Mouse (Mus musculus) CD8-positive naive resting alpha-beta T cell, adult 2 months (primary cell): ENCODE data around the gene Smpdl3b.

Experiments used
- DNase-seq, 2 experiments: peaks; one replicate each; pipeline ENCODE4 v3.0.0; 2022; ENCODE audit warnings: low read depth in 2 of 2, low spot score in 2 of 2

Smpdl3b gene

DNA sequence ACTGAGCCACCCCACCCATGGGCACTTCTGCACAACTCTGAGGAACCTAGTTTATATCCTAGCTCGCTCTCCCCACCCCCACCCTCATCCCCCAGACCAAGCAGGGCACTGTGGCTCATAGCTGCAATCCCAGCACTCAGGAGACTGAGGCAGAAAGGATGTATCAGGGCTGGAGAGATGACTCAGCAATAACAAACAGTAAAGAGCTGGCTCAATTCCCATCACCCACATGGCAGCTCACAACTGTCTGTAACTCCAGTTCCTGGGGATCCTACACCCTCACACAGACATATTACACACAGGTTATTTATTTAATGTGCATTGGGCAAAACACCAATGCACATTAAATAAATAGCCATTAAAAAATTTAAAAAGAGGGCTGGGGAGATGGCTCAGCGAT lies 21.7 kb downstream of the Smpdl3b start:
- DNase-seq, result no peak

DNA sequence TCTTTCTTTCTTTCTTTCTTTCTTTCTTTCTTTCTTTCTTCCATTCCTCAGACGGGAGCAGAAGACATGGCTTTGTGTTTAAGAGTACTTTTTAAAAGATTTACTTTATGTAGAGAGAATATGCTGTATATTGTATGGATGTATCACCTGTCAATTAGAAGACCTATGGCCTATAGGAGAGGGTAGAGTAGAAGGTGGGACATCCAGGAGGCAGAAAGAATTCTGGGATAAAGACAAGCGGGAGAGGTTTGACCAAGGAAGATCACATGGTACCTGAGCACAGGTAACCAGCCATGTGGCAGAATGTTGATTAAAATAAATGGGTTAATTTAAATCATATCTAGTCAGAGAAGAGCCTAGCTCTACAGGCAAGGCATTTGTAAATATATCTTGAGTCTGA lies 22.3 kb downstream of the Smpdl3b start:
- no peak for DNase-seq

DNA sequence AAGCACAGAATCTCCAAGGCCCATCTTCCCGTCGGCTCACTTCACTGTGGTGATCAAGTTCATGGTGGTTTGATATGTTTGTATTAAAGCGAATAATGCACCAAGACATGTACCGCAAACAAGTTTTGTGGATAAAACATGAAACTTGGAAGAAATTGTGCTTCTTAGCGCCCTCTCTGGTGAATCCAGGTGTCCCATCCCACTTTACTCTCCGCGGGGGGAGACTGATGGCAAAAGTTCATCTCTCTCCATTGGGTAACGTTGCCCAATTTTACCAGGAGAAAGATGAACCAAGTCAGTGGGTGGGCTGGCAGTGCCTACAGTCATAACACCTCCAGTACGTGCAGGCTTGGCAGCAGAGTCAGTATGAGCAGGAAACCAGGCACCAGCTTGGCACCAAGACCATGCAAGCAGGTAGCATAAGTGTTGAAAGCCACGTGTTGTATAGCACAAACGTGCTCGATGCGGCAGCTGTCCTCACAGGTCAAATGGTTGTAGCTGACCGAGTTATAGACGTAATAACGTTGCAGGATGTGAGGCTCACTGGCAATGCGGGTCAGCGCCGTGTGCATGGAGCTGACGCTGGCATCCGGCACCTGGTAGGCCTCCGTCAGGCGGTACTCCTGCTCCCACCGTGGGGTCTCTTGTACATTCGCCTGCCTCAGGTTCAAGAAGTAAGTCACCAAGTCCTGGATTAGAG lies 23.8 kb downstream of the Smpdl3b start:
- no peak for DNase-seq

DNA sequence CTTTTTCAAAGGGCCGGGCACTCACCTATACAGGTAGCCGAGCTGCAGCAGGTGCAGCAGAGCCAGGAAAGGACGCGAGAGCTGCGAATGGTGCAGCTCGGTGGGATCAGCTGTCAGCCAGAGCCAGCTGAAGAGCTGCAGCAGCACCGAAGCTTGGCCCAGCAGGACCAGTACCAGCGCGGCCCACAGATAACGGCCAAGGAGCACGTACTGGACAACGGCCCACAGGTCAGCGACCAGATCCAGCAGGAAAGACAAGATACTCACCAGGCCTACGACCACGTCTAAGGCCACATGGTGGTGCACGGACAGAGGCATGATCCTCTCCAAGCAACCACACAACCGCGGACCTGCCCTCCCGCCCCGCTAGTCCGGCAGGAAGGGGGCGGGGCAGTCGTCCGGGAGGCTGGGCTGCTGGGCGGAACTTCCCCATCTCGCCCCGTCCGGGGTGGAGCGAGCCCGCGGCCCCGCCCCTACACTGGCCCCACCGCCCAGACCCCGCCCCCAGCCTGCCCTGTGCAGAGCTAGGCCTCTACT lies 24.8 kb downstream of the Smpdl3b start, which contains the start of gene Xkr8:
Gene Xkr8 (minus strand): TSS at position 399 of the 537 bp plus-strand sequence.
- peak; percentile 44 to 49 for DNase-seq

DNA sequence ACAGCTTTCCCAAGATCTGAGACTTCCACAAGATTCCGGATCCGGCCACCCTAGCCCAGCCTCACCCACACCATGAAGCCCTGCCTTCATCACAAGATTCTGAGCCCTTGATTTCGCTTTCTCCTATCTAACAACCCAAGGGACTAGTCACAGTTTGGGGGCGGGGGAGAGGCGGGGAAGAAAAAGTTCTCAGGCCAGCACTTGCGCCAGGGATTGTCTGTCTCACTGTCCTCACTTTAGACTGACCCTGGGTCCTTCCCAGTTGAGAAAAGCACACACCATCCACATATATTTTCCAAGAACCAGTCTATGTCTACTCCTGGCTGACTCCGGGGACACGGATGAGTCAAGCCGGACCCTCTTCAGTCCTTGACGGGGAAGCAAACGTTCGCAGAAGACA lies 25.4 kb downstream of the Smpdl3b start:
- no peak for DNase-seq

DNA sequence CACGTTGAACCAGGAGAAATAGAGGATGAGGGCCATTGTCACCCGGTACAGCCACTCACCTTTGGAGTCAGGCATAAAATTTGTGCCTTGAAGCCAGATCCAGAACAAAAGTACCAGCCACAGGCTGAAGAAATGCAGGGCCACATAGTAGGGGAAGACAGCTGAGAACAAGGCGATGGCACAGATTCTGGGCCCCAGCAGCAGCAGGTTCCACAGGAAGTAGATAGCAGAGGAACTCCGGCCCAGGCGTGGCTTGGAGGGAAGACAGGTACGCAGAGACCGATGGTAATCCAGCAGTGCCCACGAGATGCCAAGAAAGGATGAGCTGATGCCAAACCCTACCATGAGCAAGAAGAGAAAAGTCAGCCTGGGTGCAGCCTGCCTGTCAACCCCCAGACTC lies 28.8 kb downstream of the Smpdl3b start:
- DNase-seq, result no peak

DNA sequence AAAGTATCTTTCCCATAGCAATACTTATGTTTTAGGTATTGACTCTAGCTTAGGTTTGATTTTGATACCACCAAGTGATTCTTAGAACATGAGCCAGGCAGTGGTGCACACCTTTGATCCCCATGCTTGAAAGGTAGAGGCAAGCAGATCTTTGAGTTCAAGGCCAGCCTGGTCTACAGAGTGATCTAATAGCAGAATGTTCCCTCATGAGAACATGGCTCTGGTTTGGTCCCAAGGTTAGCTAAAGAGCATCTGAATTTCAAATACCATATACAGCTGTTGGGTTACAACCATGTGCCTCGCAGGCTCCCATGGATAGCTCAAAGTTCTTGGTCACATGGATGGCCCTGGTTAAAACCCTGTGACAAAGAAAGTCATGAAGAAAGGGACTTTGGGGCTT lies 38.8 kb downstream of the Smpdl3b start:
- DNase-seq, result no peak

DNA sequence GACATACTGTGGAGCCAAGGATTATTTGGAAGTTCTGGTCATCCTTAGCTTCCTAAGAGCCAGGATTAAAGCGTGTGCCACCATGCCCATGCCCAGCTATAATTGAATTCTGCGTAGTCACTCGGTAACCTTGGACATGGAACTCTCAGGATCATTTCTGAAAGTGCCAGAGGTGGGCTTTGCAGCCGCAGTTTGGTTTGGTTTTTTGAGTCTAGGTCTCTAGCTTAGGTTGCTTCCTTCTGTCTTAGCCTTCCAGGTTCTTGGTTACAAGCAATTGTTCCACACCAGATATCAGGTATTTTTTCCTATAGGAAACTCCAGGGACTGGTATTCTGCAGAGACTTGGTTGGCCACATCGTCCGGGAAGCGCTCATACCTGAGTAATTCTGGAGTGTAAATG lies 43.9 kb downstream of the Smpdl3b start:
- DNase-seq, result no peak

DNA sequence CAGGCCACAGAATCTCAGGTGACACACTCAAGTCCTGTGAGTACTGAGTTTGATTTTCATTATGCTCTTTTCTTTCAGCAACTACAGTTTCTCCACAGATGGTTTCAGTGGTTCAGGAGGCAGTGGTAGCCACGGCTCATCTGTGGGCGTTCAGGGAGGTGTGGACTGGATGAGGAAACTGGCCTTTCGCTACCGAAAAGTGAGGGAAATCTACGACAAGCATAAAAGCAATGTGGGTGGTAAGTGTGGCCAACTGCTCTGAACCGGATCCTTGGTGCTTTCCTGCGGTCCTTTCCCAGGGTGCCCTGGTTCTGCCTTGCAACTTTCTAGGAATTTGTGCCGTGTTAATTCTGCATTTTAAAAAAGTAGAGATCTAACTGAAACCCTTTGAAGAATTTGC lies 50.2 kb downstream of the Smpdl3b start:
- no peak for DNase-seq

DNA sequence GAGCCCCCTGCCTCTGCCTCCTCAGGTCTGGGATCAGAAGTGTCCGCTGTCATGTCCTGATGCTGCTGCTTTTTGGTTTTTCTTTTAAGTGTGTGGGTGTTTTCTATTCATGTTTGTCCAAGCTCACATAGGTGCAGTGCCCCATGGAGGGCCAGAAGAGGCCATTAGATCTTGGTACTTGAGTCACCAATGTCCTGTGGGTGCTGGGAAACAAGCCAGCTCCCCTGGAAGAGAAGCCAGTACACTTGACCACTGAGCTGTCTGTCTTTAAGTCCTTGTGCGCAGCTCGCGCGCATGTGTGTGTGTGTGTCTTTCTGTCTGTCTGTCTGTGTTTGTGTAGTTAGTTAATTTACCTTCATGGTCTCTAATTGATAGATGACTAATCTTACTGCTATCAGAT lies 55.0 kb downstream of the Smpdl3b start:
- no peak for DNase-seq

DNA sequence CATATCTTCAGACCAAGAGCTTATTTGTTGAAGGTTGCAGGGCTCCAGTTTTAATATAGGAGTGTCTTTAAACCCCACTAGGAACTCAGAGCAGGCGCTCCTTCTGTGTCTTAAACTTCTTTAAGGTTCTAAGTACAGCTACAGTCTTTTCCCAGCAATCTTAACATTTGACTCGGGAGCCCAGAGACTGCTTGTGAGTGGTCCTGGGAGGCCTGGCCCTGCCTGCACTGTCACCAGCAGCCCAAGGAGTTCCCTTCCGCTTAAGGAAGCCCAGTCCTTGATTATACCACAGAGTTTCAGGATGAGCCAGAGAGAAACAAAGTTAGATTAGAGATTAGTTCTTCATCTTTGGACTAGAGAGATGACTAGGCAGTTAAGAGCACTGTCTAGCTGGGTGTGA lies 63.7 kb downstream of the Smpdl3b start:
- no peak for DNase-seq

DNA sequence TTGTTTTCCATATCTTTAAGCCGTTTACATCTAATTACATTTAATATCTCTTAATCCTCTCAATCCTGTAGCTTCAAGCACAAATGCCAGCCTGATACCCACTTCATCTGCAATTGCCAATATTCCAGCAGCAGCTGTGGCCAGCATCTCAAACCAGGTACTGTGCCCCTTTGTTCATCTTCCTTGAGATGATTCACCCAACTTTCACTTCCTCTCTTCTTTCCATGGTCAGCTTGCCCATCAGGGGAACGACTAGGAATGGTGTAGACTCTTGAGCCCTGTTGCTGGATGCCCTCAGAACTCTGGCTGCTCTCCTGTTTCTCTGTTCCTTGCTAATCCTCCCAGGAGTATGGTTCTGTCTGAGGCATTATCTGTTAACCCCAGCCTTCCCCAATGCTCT lies 67.4 kb downstream of the Smpdl3b start:
- DNase-seq, result no peak
